Mouse (Mus musculus) embryonic facial prominence, embryonic 11.5 days (tissue): ENCODE results near the gene Map1b. TPM values are rescaled to one million over a fixed set of nuclear protein-coding genes. Genes with fewer than 3 reads are reported as not detected.

Experiments used
- ATAC-seq: fragments of 200-750 bp; cut with Nextera tagmentation; replicated peaks from 2 replicates; pipeline ENCODE4 v1.8.0; 2017; ENCODE audit warnings: low read depth; ENCODE audit not compliant: insufficient number of reproducible peaks, low FRiP score, low TSS enrichment
- DNase-seq: peaks from one replicate; pipeline ENCODE4 v3.0.0-alpha.2; 2015; ENCODE audit warnings: low spot score
- H3K27ac ChIP-seq: fragments of 300-500 bp; sonication (generic); replicated peaks from 2 replicates; pipeline ENCODE4 v1.5.1; 2014; ENCODE audit warnings: mild to moderate bottlenecking, low read depth, low read length, control low read depth
- H3K27me3 ChIP-seq: fragments of 300-500 bp; sonication (generic); 2 replicates; pipeline ENCODE4 v1.6.1; 2014; ENCODE audit warnings: mild to moderate bottlenecking, low read length, moderate library complexity, mixed read lengths; ENCODE audit not compliant: control insufficient read depth, insufficient read depth
- H3K36me3 ChIP-seq: fragments of 300-500 bp; sonication (generic); replicated peaks from 2 replicates; pipeline ENCODE4 v1.6.1; 2014; ENCODE audit warnings: low read depth, mild to moderate bottlenecking, low read length, moderate library complexity, mixed read lengths; ENCODE audit not compliant: control insufficient read depth, insufficient read depth
- H3K4me1 ChIP-seq: fragments of 300-500 bp; sonication (generic); 2 replicates; pipeline ENCODE4 v1.6.1; 2014; ENCODE audit warnings: low read length, mixed read lengths; ENCODE audit not compliant: control insufficient read depth, insufficient read depth
- H3K4me2 ChIP-seq: fragments of 300-500 bp; sonication (generic); 2 replicates; pipeline ENCODE4 v1.6.1; 2014; ENCODE audit warnings: low read depth, mild to moderate bottlenecking, control low read depth, low read length, moderate library complexity
- H3K4me3 ChIP-seq: fragments of 300-500 bp; sonication (generic); 2 replicates; pipeline ENCODE4 v1.5.1; 2014; ENCODE audit warnings: low read depth, low read length, control low read depth
- H3K9ac ChIP-seq: fragments of 300-500 bp; sonication (generic); replicated peaks from 2 replicates; pipeline ENCODE4 v1.6.1; 2014; ENCODE audit warnings: mild to moderate bottlenecking, control low read depth, low read length
- H3K9me3 ChIP-seq: fragments of 300-500 bp; sonication (generic); replicated peaks from 2 replicates; pipeline ENCODE4 v1.6.1; 2016; ENCODE audit warnings: mild to moderate bottlenecking, low read length, inconsistent platforms, mixed read lengths; ENCODE audit not compliant: control insufficient read depth
- WGBS: fragments of 180-500 bp; shearing (Covaris S2); extraction: QIAGEN DNeasy Blood & Tissue Kit; methylation state at CpG from one replicate; pipeline ENCODE4 v1.1.7; 2014; 5-methylcytosine and 5-hydroxymethylcytosine counted together
- polyA plus RNA-seq: library from polyadenylated mRNA; unstranded; fragments of >200 nt; fragmentation: Nextera tagmentation; extraction: Ambion mirVana; gene quantifications from 2 replicates; pipeline ENCODE4 v1.2.1, GENCODE M21; 2014

Gene Map1b
- polyA plus RNA-seq, 1 experiment from 2014 or later: 257 TPM

GRCm38 (mm10) chr13:99494416-99494815 lies 21.9 kb downstream of the Map1b start:
- Histone ChIP-seq H3K4me2 (no peak overlapping the region), H3K27me3 (no peaks in the 10 kb centered on the region), H3K27ac (no peak overlapping the region), H3K4me1 (no peaks in the 10 kb centered on the region), H3K9me3 (no peaks in the 10 kb centered on the region), H3K36me3 (no peaks in the 10 kb centered on the region; the same call in 1 of the 2 replicates), H3K9ac (no peak overlapping the region), H3K4me3 (no peak overlapping the region)
- 81% methylated on average over 10 of the region's 10 CpGs for WGBS
- DNase-seq (no peak), ATAC-seq (no peak)

- Histone ChIP-seq H3K4me3 (no peak overlapping the region), H3K27ac (no peak overlapping the region), H3K9me3 (no peaks in the 10 kb centered on the region), H3K4me1 (no peaks in the 10 kb centered on the region), H3K36me3 (no peaks in the 10 kb centered on the region; the same call in 1 of the 2 replicates), H3K9ac (no peak overlapping the region; the same call in 1 of the 2 replicates), H3K4me2 (no peak overlapping the region), H3K27me3 (no peaks in the 10 kb centered on the region)
- 80% methylated on average over 5 of the region's 5 CpGs for WGBS
- ATAC-seq: no peak
- DNase-seq: no peak
Observed at GRCm38 (mm10) chr13:99493304-99493904, 22.9 kb downstream of the Map1b start.

GRCm38 (mm10) chr13:99492619-99493303 lies 23.6 kb downstream of the Map1b start:
- Histone ChIP-seq H3K4me2 (no peak overlapping the region), H3K4me1 (no peaks in the 10 kb centered on the region), H3K9ac (no peak overlapping the region; the same call in 1 of the 2 replicates), H3K27me3 (no peaks in the 10 kb centered on the region), H3K9me3 (no peaks in the 10 kb centered on the region), H3K27ac (no peak overlapping the region), H3K4me3 (no peak overlapping the region), H3K36me3 (no peaks in the 10 kb centered on the region; the same call in 1 of the 2 replicates)
- WGBS: 48% methylated on average over 7 of the region's 7 CpGs
- ATAC-seq: 0 out of 2 replicates have a peak, but pooled peaks have one; percentile 64
- DNase-seq: peak; percentile 46

- H3K4me1 ChIP-seq: no peaks in the 10 kb centered on the region
- WGBS: 96% methylated on average over 4 of the region's 4 CpGs
- H3K4me2 ChIP-seq: no peak overlapping the region
- H3K9me3 ChIP-seq: no peaks in the 10 kb centered on the region
- H3K36me3 ChIP-seq: no peaks in the 10 kb centered on the region; the same call in 1 of the 2 replicates
- no peak overlapping the region for H3K9ac ChIP-seq
- no peak overlapping the region for H3K27ac ChIP-seq
- no peak for ATAC-seq
- H3K4me3 ChIP-seq: no peak overlapping the region
- H3K27me3 ChIP-seq: no peaks in the 10 kb centered on the region
- DNase-seq: no peak
Observed at GRCm38 (mm10) chr13:99489998-99490397, 26.3 kb downstream of the Map1b start.

GRCm38 (mm10) chr13:99489175-99489574 lies 27.2 kb downstream of the Map1b start:
- H3K27ac ChIP-seq: no peak overlapping the region
- no peaks in the 10 kb centered on the region; the same call in 1 of the 2 replicates for H3K36me3 ChIP-seq
- H3K4me3 ChIP-seq: no peak overlapping the region
- no peaks in the 10 kb centered on the region for H3K4me1 ChIP-seq
- H3K4me2 ChIP-seq: no peak overlapping the region
- no peak overlapping the region for H3K9ac ChIP-seq
- ATAC-seq (no peak), DNase-seq (no peak)
- H3K9me3 ChIP-seq: no peaks in the 10 kb centered on the region
- 85% methylated on average over 5 of the region's 5 CpGs for whole genome bisulfite sequencing
- no peaks in the 10 kb centered on the region for H3K27me3 ChIP-seq

GRCm38 (mm10) chr13:99485861-99486260 lies 30.5 kb downstream of the Map1b start:
- no peaks in the 10 kb centered on the region for H3K27me3 ChIP-seq
- ATAC-seq: no peak
- H3K4me2 ChIP-seq: no peak overlapping the region
- no peak overlapping the region for H3K9ac ChIP-seq
- DNase-seq: no peak
- H3K27ac ChIP-seq: no peak overlapping the region
- WGBS: 95% methylated on average over 9 of the region's 9 CpGs
- no peaks in the 10 kb centered on the region; the same call in 1 of the 2 replicates for H3K36me3 ChIP-seq
- H3K9me3 ChIP-seq: no peaks in the 10 kb centered on the region
- no peak overlapping the region for H3K4me3 ChIP-seq
- H3K4me1 ChIP-seq: no peaks in the 10 kb centered on the region

- Histone ChIP-seq H3K9ac (no peak overlapping the region), H3K27ac (no peak overlapping the region)
Observed at GRCm38 (mm10) chr13:99485331-99485733, 31.0 kb downstream of the Map1b start.

GRCm38 (mm10) chr13:99484905-99485304 lies 31.4 kb downstream of the Map1b start:
- H3K4me3 ChIP-seq: no peak overlapping the region
- 84% methylated on average over 10 of the region's 10 CpGs for WGBS
- no peak overlapping the region for H3K27ac ChIP-seq
- DNase-seq: no peak
- no peak overlapping the region for H3K9ac ChIP-seq
- no peaks in the 10 kb centered on the region for H3K9me3 ChIP-seq
- no peak for ATAC-seq
- no peaks in the 10 kb centered on the region for H3K36me3 ChIP-seq
- H3K4me1 ChIP-seq: no peaks in the 10 kb centered on the region
- H3K4me2 ChIP-seq: no peak overlapping the region
- H3K27me3 ChIP-seq: no peaks in the 10 kb centered on the region

More at GRCm38 (mm10) chr13:99485331-99485733, 31.0 kb downstream of the Map1b start:
- Histone ChIP-seq H3K9me3 (no peaks in the 10 kb centered on the region), H3K4me2 (no peak overlapping the region), H3K4me3 (no peak overlapping the region), H3K4me1 (no peaks in the 10 kb centered on the region), H3K36me3 (no peaks in the 10 kb centered on the region), H3K27me3 (no peaks in the 10 kb centered on the region)
- WGBS: 82% methylated on average over 7 of the region's 7 CpGs
- ATAC-seq (no peak), DNase-seq (no peak)
